Mouse (Mus musculus) thymus, adult 2 months (tissue): Measurements from ENCODE around the gene Tas1r2. TPM values are rescaled to one million over a fixed set of nuclear protein-coding genes. Genes with fewer than 3 reads are reported as not detected.
A peak's percentile ranks its signal among the peaks of the same experiment; 100 is the strongest.

Experiments
- DNase-seq: peaks from one replicate; pipeline ENCODE4 v3.0.0; 2021
- H3K27ac ChIP-seq: fragments of 200-500 bp; 2 replicates; pipeline ENCODE4 v1.5.1; 2012; ENCODE audit warnings: low read length, control low read depth; ENCODE audit not compliant: control insufficient read depth, insufficient read depth
- H3K27me3 ChIP-seq: fragments of 200-500 bp; 2 replicates; pipeline ENCODE4 v1.6.1; 2012; ENCODE audit warnings: mild to moderate bottlenecking, low read length, moderate library complexity, mixed read lengths; ENCODE audit not compliant: control insufficient read depth, insufficient read depth
- H3K36me3 ChIP-seq: fragments of 200-500 bp; 2 replicates; pipeline ENCODE4 v1.6.1; 2012; ENCODE audit warnings: mild to moderate bottlenecking, low read length, moderate library complexity; ENCODE audit not compliant: control insufficient read depth, insufficient read depth
- H3K4me1 ChIP-seq: fragments of 200-500 bp; replicated peaks from 2 replicates; pipeline ENCODE4 v1.6.1; 2012; ENCODE audit warnings: low read length; ENCODE audit not compliant: control insufficient read depth, insufficient read depth
- H3K4me3 ChIP-seq: fragments of 200-500 bp; 2 replicates; pipeline ENCODE4 v1.5.1; 2012; ENCODE audit warnings: mild to moderate bottlenecking, low read length, control low read depth, moderate library complexity; ENCODE audit not compliant: control insufficient read depth, insufficient read depth
- CTCF ChIP-seq: fragments of 200-500 bp; IDR thresholded peaks from 2 replicates; pipeline ENCODE4 v1.5.1; 2012; ENCODE audit warnings: mild to moderate bottlenecking, control low read depth, low read length, moderate library complexity, borderline replicate concordance; ENCODE audit not compliant: control insufficient read depth, poor library complexity, insufficient read depth; ENCODE audit errors: extremely low read depth
- POLR2A ChIP-seq: fragments of 200-500 bp; IDR thresholded peaks from 2 replicates; pipeline ENCODE4 v1.6.1; 2012; ENCODE audit warnings: mild to moderate bottlenecking, low read length, control low read depth, moderate library complexity; ENCODE audit not compliant: control insufficient read depth, poor library complexity, insufficient read depth; ENCODE audit errors: extremely low read depth
- WGBS: fragments of 180-500 bp; shearing (Covaris S2); methylation state at CpG from one replicate; pipeline ENCODE4 v1.1.7; 2018; 5-methylcytosine and 5-hydroxymethylcytosine counted together
- polyA plus RNA-seq: library from polyadenylated mRNA; depleted of rRNA; stranded (reverse); fragments of >200 nt; gene quantifications from 2 replicates; pipeline ENCODE4 v1.2.3, GENCODE M21; 2012

Gene Tas1r2
- polyA plus RNA-seq, 1 experiment, result 0.05 TPM

- H3K4me3 ChIP-seq, result no peak overlapping the region
- no peak overlapping the region for H3K27ac ChIP-seq
- 42% methylated on average over 7 of the region's 7 CpGs for WGBS
- DNase-seq, result peak; percentile 72
- no peaks in the 10 kb centered on the region; the same call in 1 of the 2 replicates for H3K27me3 ChIP-seq
- TF ChIP-seq CTCF (peak; percentile 94), POLR2A (no peak)
- H3K4me1 ChIP-seq, result peaks cover 9% of the 10 kb centered on the region
- H3K36me3 ChIP-seq, result no peaks in the 10 kb centered on the region
Measured at GRCm38 (mm10) chr4:139636373-139636772, 17.0 kb upstream of the Tas1r2 start.

GRCm38 (mm10) chr4:139637847-139638246, 15.5 kb upstream of the Tas1r2 start:
- Histone ChIP-seq H3K4me1 (peaks cover 15% of the 10 kb centered on the region), H3K27me3 (no peaks in the 10 kb centered on the region; the same call in 1 of the 2 replicates), H3K36me3 (no peaks in the 10 kb centered on the region), H3K4me3 (no peak overlapping the region), H3K27ac (no peak overlapping the region)
- DNase-seq, result no peak
- 95% methylated on average over 9 of the region's 9 CpGs for WGBS
- TF ChIP-seq POLR2A (no peak), CTCF (no peak)

DNA sequence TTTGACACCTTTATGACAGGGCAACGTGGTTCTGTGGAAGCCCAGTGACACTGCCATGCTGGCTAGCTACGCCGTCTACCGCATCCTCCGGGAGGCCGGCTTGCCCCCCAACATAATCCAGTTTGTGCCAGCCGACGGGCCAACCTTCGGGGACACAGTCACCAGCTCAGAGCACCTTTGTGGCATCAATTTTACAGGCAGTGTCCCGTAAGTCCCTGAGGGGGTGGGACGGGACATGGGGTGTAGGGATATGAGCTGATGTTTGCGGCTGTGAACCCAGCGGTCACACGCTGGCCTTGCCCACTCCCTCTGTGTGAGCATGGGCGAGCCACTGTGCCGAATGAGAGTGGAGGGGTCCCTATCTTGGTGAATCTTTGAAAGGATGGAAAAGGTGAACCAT, 15.0 kb upstream of the Tas1r2 start:
- H3K4me3 ChIP-seq, result no peak overlapping the region
- peaks cover 15% of the 10 kb centered on the region for H3K4me1 ChIP-seq
- H3K27me3 ChIP-seq, result no peaks in the 10 kb centered on the region; the same call in 1 of the 2 replicates
- TF ChIP-seq POLR2A, result no peak
- no peak for TF ChIP-seq CTCF
- WGBS, result 95% methylated on average over 16 of the region's 16 CpGs
- H3K36me3 ChIP-seq, result no peaks in the 10 kb centered on the region
- no peak for DNase-seq
- no peak overlapping the region for H3K27ac ChIP-seq

GRCm38 (mm10) chr4:139639801-139640200, 13.5 kb upstream of the Tas1r2 start:
- no peak overlapping the region for H3K27ac ChIP-seq
- no peak for TF ChIP-seq POLR2A
- TF ChIP-seq CTCF, result no peak
- no peaks in the 10 kb centered on the region for H3K36me3 ChIP-seq
- WGBS, result 41% methylated on average over 12 of the region's 12 CpGs
- DNase-seq, result no peak
- no peak overlapping the region for H3K4me3 ChIP-seq
- peaks cover 15% of the 10 kb centered on the region for H3K4me1 ChIP-seq
- H3K27me3 ChIP-seq, result no peaks in the 10 kb centered on the region; the same call in 1 of the 2 replicates

- no peaks in the 10 kb centered on the region for H3K36me3 ChIP-seq
- H3K27ac ChIP-seq, result no peak overlapping the region
- no peak for DNase-seq
- peaks cover 15% of the 10 kb centered on the region for H3K4me1 ChIP-seq
- no peak for TF ChIP-seq CTCF
- no peak for TF ChIP-seq POLR2A
- H3K4me3 ChIP-seq, result no peak overlapping the region
- H3K27me3 ChIP-seq, result no peaks in the 10 kb centered on the region; the same call in 1 of the 2 replicates
- WGBS, result 18% methylated on average over 12 of the region's 12 CpGs
Measured at GRCm38 (mm10) chr4:139640333-139640732, 13.0 kb upstream of the Tas1r2 start.

DNA sequence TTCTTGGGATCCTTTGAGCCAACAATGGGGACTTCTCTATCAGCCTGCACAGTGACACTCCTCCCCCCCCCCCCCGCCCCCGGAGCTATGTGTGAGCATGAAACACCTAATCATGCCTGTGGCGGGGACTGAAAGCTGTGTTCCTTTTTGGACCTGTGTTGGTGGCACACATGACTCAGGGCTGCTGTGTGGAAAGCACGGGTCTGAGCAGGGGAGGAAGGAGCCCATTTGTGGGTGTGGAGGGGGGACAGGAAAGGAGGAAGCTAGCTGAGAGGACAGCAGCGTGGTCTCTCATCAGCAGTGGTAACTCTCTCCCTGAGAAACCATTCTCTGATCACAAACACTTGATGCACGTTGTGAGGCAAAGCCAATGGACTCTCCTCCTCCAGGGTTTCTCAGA, 12.6 kb upstream of the Tas1r2 start:
- no peak overlapping the region for H3K27ac ChIP-seq
- WGBS, result 20% methylated on average over 6 of the region's 6 CpGs
- H3K27me3 ChIP-seq, result no peaks in the 10 kb centered on the region
- H3K4me3 ChIP-seq, result no peak overlapping the region
- peaks cover 15% of the 10 kb centered on the region for H3K4me1 ChIP-seq
- TF ChIP-seq CTCF, result no peak
- TF ChIP-seq POLR2A, result no peak
- no peak for DNase-seq
- H3K36me3 ChIP-seq, result no peaks in the 10 kb centered on the region

DNA sequence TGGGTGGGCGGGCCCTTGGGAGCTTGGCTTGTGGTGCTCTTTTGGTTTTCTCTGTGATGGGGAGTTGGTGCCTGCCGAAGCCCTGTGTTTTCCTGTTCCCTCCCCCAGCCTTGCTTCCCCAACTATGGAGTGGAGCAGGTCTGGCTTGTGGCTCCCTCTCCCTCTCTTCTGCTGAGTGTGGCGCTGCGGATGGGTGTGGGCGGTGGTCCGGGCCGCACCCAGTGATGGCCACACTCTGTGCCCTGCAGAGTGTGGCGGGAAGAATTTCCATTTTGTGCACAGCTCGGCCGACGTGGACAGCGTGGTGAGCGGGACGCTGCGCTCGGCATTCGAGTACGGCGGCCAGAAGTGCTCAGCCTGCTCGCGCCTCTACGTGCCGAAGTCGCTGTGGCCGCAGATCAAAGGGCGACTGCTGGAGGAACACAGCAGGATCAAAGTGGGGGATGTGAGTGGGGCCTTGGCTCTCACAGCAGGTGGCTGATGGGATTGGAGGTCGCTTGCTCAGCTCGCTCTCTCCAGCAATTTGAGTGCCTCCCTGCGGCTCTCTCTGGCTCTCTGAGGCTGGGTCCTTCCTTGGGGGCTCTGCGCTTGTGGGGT, 11.4 kb upstream of the Tas1r2 start:
- H3K4me3 ChIP-seq, result no peak overlapping the region
- WGBS, result 45% methylated on average over 30 of the region's 30 CpGs

More for the DNA sequence above, 11.4 kb upstream of the Tas1r2 start:
- Histone ChIP-seq H3K36me3 (no peaks in the 10 kb centered on the region), H3K4me1 (peaks cover 15% of the 10 kb centered on the region), H3K27me3 (no peaks in the 10 kb centered on the region), H3K27ac (no peak overlapping the region)
- no peak for TF ChIP-seq CTCF
- TF ChIP-seq POLR2A, result no peak
- no peak for DNase-seq
